Mouse (Mus musculus) ES-E14 (cell line): ENCODE measurements around the gene Fsip1.

Experiments used
- CHD2 ChIP-seq: IDR thresholded peaks from 2 replicates; pipeline ENCODE4 v1.6.1; 2014; ENCODE audit warnings: mild to moderate bottlenecking, low read depth, low read length, inconsistent platforms
- HCFC1 ChIP-seq: IDR thresholded peaks from 2 replicates; pipeline ENCODE4 v1.6.1; 2012; ENCODE audit warnings: low read length, inconsistent platforms, borderline replicate concordance; ENCODE audit not compliant: insufficient read depth
- MAFK ChIP-seq: IDR thresholded peaks from 2 replicates; pipeline ENCODE4 v1.6.1; 2014; ENCODE audit warnings: mild to moderate bottlenecking, low read depth, low read length, inconsistent platforms; ENCODE audit not compliant: insufficient read depth
- ZNF384 ChIP-seq: IDR thresholded peaks from 2 replicates; pipeline ENCODE4 v1.6.1; 2012; ENCODE audit warnings: low read depth, low read length, inconsistent platforms

- TF ChIP-seq CHD2 (no peak), ZNF384 (no peak), MAFK (no peak), HCFC1 (no peak)
These were observed 26.2 kb downstream of the Fsip1 start for GRCm38 (mm10) chr2:118230544-118230943.
